Mouse (Mus musculus) gastrocnemius, postnatal 25 days (tissue): Measurements from ENCODE around the gene Hoxa7. TPM values are rescaled to one million over a fixed set of nuclear protein-coding genes. Genes with fewer than 3 reads are reported as not detected.
A peak's percentile ranks its signal among the peaks of the same experiment; 100 is the strongest.

Experiments used
- DNase-seq: peaks from one replicate; pipeline ENCODE4 v3.0.0; 2022
- total RNA-seq, 2 experiments: library from RNA; stranded (reverse); gene quantifications; 1 replicate in 1 of 2; 2 replicates in 1 of 2; pipeline ENCODE4 v1.2.3; 2021

The Hoxa7 gene
- total RNA-seq, 2 experiments from 2014 or later: 4.7 to 5.5 TPM

DNA sequence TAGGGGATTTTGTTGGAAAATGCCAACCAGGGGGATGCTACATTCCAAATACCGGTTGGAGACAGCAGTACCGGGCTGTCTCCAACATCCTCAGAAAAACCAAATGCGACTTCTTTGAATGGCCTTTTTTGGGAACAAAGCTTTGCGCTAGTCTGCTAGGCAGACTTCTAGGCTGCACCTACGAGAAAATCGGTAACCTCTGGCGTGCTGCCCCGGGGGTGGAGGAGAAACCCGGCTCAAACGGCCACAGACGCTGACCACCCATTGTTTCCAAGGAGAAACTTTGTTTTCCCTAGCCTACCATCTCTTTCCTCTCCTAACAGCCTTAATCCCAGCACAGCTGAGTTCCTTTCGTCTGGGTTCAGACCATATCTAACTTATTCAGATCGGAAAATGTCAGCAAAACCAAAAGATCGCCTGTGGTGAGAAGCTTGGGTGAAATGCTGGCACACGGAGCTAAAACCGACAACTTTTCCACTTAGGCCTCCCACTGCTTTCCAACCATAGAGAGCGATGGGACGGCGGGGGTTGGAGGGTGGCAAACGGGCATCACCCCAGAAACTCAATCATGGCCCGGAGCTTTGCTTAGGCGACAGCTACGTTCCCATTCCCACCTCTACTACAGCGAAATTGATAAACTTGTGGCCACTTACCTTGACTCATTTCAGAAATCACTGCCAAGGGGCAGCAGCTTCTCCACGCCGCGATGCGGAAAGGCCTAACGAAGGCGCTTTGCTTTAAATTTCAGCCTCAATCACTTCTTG lies 18.2 kb upstream of the Hoxa7 start:
- peak; percentile 13 for DNase-seq

DNA sequence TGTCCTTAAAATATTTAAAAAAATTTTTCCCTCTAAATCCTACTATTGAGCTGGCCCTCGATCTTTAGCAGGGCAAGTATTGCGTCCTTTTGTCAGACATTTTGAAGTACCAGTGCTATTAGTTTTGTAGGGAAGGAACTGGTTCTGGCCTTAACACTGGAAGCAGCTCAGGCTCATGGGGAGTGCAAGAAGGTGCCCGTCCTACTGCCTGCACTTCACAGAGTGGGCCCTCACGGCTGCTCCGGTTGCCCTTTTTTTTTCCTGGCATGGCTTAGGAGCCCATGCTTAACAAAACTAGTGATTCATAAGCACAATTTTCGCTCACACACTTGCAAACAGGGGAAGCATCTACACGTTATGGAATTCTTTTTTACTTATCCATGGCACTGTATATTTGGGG lies 17.3 kb upstream of the Hoxa7 start:
- DNase-seq: peak; percentile 7

DNA sequence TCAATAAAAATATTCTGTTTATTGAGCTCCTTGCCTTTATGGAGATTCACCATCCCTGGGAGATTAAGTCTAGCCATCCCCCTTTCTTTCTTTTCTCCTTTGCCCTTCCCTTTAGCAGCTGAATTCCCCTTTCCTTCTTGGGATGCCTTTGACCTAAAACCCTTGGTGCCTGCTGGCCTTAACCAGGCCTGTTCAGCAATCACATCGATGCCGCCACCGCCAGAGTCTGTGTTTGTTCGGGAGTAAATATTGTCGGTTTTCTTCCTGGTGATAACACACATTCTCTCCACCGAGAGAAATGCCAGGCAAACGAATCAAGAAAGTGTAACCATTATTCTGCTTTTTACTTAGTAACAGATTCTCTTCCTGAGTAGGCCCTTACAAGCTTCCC lies 16.5 kb upstream of the Hoxa7 start:
- peak; percentile 3 for DNase-seq

DNA sequence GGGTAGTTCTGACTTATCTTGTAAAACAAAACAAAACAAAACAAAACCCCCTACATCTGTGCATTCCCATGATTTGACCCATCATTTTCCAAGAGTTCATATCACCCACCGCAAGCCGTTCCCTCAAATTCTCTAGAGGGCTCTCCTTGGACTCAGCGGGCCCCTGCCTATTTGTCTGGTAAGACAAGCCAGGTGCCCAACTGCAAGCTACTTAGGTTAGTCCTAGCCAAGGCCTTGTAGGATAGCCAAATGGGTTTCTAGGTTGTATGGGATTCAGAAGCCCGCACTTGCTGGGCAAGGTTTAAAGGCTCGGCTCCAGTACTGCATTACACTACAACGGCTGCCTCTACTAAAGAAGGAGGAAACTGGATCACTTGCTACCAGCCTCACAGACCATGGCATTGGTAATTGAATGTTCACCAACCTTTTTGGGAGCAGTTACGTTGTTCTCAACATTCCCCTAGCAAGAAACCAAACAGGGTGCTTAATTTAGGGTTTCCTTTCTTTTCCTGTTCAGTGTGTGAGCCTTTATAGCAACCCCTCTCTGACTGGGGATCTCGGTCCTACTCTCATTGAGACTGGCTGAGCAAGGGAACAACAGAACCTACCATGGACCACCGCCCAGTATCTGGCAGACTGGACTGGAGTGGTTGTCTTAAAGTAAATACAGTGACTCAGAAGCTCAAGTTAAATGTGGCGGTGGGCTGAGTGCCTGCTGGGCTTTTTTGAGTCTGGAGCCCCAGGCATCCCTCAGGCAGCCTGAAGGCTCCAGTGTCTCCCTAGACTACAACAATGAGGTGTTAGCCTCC lies 15.9 kb upstream of the Hoxa7 start:
- peak; percentile 18 for DNase-seq

- peak; percentile 4 for DNase-seq
Observed at GRCm38 (mm10) chr6:52236806-52237205, 15.2 kb upstream of the Hoxa7 start.

GRCm38 (mm10) chr6:52235866-52236265 lies 14.2 kb upstream of the Hoxa7 start:
- DNase-seq: peak; percentile 3

GRCm38 (mm10) chr6:52235267-52235666 lies 13.6 kb upstream of the Hoxa7 start:
- peak; percentile 4 for DNase-seq

- DNase-seq: peak; percentile 66
Observed at GRCm38 (mm10) chr6:52234428-52235140, 12.9 kb upstream of the Hoxa7 start.

- peak; percentile 83 for DNase-seq
Observed at GRCm38 (mm10) chr6:52233546-52234427, 12.1 kb upstream of the Hoxa7 start.

DNA sequence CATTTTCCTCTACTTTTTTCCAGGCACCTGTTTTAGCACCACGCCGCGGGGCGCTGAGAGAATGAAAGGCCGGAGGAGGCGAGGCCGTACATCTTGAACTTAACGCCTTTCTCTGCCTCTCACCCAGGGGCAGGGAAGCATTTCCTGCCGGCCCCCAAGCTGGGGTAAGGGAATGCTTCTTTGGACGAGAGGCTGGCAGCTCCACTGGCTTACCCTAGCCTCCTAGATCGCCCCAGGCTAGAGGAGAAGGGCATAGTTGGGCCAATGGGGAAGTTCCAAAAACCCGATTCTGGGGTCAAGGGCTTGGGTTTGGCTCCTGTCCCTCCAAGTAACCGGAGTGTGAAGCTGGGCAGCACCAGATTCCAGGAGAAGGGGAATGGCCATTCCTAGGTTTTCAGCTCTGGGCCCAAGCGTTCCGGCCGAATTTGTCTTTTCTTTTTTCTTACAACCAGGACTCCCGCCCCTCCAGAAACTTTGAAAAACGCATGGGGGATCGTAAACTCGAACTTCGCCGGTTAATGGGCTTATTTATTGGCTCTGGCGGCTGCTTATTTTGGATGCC lies 11.4 kb upstream of the Hoxa7 start:
- no peak for DNase-seq

DNA sequence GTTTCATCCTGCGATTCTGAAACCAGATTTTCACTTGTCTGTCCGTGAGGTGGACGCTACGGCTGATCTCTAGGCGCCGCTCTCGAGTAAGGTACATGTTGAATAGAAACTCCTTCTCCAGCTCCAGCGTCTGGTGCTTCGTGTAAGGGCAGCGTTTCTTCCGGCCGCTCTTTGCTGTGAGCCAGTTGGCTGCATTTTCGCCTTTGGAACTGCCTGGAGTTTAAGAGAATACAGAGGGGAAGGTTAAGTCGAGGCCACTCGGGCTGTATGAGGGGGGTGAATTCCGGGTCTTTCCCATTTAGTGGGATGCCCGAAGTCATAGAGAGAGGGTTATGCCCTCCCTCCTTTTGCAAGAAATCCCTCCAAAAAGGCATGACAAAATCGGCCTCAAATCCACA lies 10.9 kb upstream of the Hoxa7 start:
- DNase-seq: peak; percentile 62

GRCm38 (mm10) chr6:52231885-52232567 lies 10.4 kb upstream of the Hoxa7 start:
- DNase-seq: peak; percentile 20

- peak; percentile 49 for DNase-seq
Observed at GRCm38 (mm10) chr6:52230516-52231165, 9.0 kb upstream of the Hoxa7 start, which contains the start of gene Hoxa9. Gene Hoxa9 (minus strand): TSS chr6:52231089.

GRCm38 (mm10) chr6:52229558-52230416 lies 8.1 kb upstream of the Hoxa7 start:
- peak; percentile 51 for DNase-seq

DNA sequence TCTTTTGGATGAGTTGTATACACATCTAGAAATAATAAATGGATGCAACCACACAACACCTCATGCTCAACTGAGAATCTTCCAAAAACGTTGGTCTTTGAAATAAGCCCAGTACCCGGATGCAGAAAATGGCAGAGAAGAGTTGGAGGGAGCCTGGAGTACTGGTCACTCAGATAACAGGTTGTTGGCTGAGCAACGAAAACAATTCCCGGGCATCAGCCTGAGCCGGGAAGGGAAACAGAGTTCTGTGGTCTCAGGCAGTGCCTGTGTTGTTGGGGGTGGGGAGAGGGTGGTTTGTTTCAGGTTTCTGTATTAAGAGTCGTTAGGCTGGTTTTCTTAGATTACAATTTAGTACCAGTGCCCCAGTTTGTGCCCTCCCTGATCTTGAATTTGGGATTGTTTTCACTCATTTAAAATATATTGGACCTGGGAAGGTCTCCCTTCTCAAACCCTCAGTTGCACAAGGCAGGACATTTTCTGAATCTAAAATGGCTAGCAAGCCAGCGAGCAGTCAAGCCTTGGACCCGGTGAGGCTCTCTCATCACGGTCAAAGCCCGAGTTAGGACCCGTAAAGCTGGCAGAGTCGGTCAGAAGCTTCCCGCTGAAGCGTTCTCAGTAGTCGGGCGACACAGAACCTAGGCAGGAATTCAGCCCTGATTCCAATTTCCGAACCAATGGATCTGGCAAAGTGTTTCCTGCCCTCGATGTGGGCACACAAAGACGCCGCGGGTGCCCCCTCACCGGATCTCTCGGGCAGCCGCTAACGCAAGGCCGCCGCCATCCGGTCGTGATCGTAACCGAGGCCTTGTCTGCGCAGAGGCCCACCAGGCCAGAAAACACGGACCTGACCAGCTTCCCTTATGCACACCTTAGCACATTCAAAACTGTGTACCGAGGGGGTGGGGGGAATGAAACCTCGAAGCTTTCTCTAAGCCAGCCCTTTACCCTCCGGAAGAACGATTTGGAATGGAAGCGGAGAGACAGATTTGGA lies 7.1 kb upstream of the Hoxa7 start:
- no peak for DNase-seq

- no peak for DNase-seq
Observed at GRCm38 (mm10) chr6:52227470-52228222, 6.0 kb upstream of the Hoxa7 start.
